Mouse (Mus musculus): Measurements from ENCODE around the gene Psmd11. TPM values are rescaled to one million over a fixed set of nuclear protein-coding genes. Genes with fewer than 3 reads are reported as not detected.

Gene Psmd11
- polyA plus RNA-seq, 1 experiment from 2014 or later = 333 TPM

DNA sequence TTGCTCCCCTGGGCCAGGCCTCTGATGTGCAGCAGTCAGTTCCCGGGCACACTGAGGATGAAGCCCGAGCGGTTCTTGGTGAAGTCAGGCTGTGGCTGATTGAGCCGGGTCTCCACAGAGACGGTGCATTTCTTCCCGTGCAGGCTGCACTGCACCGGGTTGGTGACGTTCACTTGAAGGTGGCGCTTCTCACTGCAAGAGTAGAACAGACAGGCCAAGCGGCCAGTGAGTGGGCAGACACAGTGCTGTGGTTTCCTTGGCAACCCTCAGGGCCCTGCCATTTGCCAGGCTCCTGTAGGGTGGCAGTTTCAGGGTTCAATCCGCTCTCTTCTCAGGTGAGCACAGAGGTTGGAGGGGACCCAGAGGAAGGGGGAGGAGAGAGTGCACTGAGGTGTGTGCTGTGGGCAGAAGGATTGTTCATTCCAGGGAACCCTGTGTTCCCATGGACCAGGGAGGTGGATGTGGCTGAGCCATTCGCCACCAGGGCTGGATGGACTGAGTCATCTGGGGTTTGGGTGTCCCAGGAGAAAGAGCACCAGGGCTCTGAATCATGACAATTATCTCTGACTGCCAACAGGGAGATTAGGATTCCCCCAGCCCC, 55.9 kb downstream of the Psmd11 start:
- H3K4me1 ChIP-seq = peaks cover 41% of the 10 kb centered on the region
- no peaks in the 10 kb centered on the region for H3K9me3 ChIP-seq
- peaks cover 3% of the 10 kb centered on the region; the same call in 1 of the 2 replicates for H3K36me3 ChIP-seq
- no peak for ATAC-seq (ENCODE audit: insufficient number of reproducible peaks, insufficient read depth, low FRiP score, low TSS enrichment)
- no peak overlapping the region for H3K4me3 ChIP-seq
- WGBS = 44% methylated on average over 12 of the region's 12 CpGs
- no peak overlapping the region for H3K4me2 ChIP-seq (replicated peaks)
- H3K27ac ChIP-seq = no peak overlapping the region
- H3K9ac ChIP-seq = no peak overlapping the region
- 0 out of 2 replicates have a peak, but pooled peaks cover 3% of the 10 kb centered on the region for H3K27me3 ChIP-seq

GRCm38 (mm10) chr11:80485120-80485551, 56.7 kb downstream of the Psmd11 start:
- no peak overlapping the region for H3K4me2 ChIP-seq (replicated peaks)
- no peak overlapping the region for H3K27ac ChIP-seq
- H3K4me1 ChIP-seq = peaks cover 42% of the 10 kb centered on the region
- H3K9ac ChIP-seq = no peak overlapping the region
- H3K36me3 ChIP-seq = 0 out of 2 replicates have a peak, but pooled peaks cover 3% of the 10 kb centered on the region
- H3K27me3 ChIP-seq = 0 out of 2 replicates have a peak, but pooled peaks cover 3% of the 10 kb centered on the region
- no peaks in the 10 kb centered on the region for H3K9me3 ChIP-seq
- no peak overlapping the region for H3K4me3 ChIP-seq
- ATAC-seq (ENCODE audit: insufficient number of reproducible peaks, insufficient read depth, low FRiP score, low TSS enrichment) = no peak
- WGBS = 74% methylated on average over 7 of the region's 9 CpGs

DNA sequence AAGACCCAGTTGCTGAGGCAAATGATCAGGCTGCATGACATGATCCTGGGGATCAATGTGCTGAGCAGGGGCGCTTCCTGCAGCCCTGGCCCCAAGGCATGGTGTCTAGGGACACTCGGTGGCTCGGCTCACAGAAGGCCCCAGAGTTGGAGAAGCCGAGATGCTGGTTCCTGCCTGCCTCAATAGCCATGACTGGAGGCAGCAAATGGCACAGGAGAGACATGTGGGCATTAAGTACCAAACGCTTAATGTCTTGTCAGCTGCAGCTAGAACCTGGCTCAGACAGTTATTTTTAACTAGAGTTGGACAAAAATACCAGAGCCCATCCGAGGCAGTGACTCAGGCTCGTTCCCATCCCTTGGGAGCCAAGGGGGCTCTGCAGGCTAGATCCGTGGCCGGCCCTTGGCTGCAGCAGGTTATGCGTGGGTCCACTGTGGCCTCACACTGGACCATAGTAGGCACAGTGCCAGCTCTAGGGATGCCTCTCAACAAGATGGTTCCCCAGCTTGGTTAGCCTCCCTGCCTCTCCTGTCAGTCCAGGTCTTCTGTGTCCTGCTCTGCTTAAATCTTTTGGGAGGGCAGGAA, 57.3 kb downstream of the Psmd11 start:
- Histone ChIP-seq H3K36me3 (0 out of 2 replicates have a peak, but pooled peaks cover 3% of the 10 kb centered on the region), H3K4me2 (replicated peaks) (no peak overlapping the region), H3K27me3 (0 out of 2 replicates have a peak, but pooled peaks cover 3% of the 10 kb centered on the region), H3K4me3 (no peak overlapping the region), H3K27ac (no peak overlapping the region), H3K9ac (no peak overlapping the region), H3K4me1 (peaks cover 44% of the 10 kb centered on the region), H3K9me3 (no peaks in the 10 kb centered on the region)
- 73% methylated on average over 10 of the region's 10 CpGs for WGBS
- ATAC-seq (ENCODE audit: insufficient number of reproducible peaks, insufficient read depth, low FRiP score, low TSS enrichment) = no peak

- 0 out of 2 replicates have a peak, but pooled peaks cover 3% of the 10 kb centered on the region for H3K27me3 ChIP-seq
- H3K9ac ChIP-seq = no peak overlapping the region
- H3K4me1 ChIP-seq = peaks cover 36% of the 10 kb centered on the region
- H3K4me3 ChIP-seq = no peak overlapping the region
- no peaks in the 10 kb centered on the region for H3K9me3 ChIP-seq
- H3K4me2 ChIP-seq (replicated peaks) = no peak overlapping the region
- H3K27ac ChIP-seq = no peak overlapping the region
- WGBS = 71% methylated on average over 15 of the region's 15 CpGs
- H3K36me3 ChIP-seq = no peaks in the 10 kb centered on the region
- ATAC-seq (ENCODE audit: insufficient number of reproducible peaks, insufficient read depth, low FRiP score, low TSS enrichment) = no peak
Measured at GRCm38 (mm10) chr11:80487904-80488587, 59.6 kb downstream of the Psmd11 start.

DNA sequence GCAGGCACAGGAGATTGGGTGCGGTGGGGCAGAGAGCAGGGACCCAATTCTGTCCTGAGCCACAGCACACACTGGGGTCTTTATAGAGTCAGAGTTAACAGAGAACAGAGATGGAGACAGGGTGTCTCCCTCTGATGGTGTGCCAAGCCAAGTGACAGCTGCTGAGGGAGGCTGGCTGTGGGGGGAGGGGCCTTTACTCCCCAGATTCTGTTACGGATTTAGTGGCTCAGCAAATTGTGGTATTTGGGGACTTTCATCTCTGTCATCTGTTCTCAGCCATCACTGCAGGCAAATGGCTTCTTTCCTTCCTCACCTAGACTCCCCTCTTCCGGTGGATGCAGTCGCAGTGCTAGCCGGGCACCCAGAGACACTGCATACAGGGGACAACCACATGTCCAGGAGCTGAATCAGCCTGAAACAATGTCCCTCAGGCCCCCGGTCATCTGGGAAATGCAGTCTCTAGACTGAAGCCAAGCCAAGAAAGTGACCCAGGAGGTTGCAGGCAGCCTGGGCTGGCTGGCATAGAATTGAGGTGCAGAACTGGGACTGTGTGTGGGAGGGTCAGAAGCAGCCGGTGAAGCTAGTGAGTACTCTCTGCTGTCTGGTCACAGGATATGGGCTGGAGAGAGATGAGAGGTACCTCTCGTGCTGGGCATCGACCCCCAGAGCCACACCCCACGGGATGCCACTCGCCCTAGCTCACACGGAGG, 60.9 kb downstream of the Psmd11 start:
- peaks cover 31% of the 10 kb centered on the region for H3K4me1 ChIP-seq
- H3K27me3 ChIP-seq = 0 out of 2 replicates have a peak, but pooled peaks cover 3% of the 10 kb centered on the region
- 0 out of 2 replicates have a peak overlapping the region, but pooled peaks have one; percentile 2 for H3K4me2 ChIP-seq (replicated peaks)
- peak overlapping the region; percentile 47; the same call in 1 of the 2 replicates for H3K27ac ChIP-seq
- no peaks in the 10 kb centered on the region for H3K9me3 ChIP-seq
- ATAC-seq (ENCODE audit: insufficient number of reproducible peaks, insufficient read depth, low FRiP score, low TSS enrichment) = 0 out of 2 replicates have a peak, but pooled peaks have one; percentile 18
- 47% methylated on average over 12 of the region's 12 CpGs for WGBS
- no peak overlapping the region for H3K4me3 ChIP-seq
- H3K36me3 ChIP-seq = no peaks in the 10 kb centered on the region
- no peak overlapping the region for H3K9ac ChIP-seq

DNA sequence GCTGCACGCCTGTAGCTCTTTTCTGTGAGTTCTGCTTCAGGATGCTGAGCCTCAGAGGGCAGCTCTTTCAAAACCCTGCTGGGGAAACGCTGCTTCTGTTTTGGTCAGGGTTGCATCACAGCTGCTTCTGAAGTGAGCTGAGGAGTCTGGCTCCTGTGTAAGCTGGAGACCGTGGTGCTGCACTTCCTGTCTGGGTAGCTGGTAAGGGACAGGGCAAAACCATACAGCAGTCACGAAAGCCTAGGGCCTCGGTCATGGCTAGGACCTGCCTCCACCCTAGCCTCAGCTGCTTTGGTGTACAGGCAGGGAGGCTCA, 61.4 kb downstream of the Psmd11 start:
- Histone ChIP-seq H3K9me3 (no peaks in the 10 kb centered on the region), H3K4me2 (replicated peaks) (no peak overlapping the region), H3K9ac (no peak overlapping the region), H3K36me3 (no peaks in the 10 kb centered on the region), H3K27ac (peak overlapping the region; percentile 47; the same call in 1 of the 2 replicates), H3K4me1 (peaks cover 27% of the 10 kb centered on the region), H3K27me3 (0 out of 2 replicates have a peak, but pooled peaks cover 2% of the 10 kb centered on the region), H3K4me3 (no peak overlapping the region)
- 41% methylated on average over 5 of the region's 5 CpGs for WGBS
- ATAC-seq (ENCODE audit: insufficient number of reproducible peaks, insufficient read depth, low FRiP score, low TSS enrichment) = no peak

GRCm38 (mm10) chr11:80490831-80491230, 62.4 kb downstream of the Psmd11 start:
- WGBS = 73% methylated on average over 10 of the region's 10 CpGs
- H3K4me1 ChIP-seq = peaks cover 20% of the 10 kb centered on the region
- no peaks in the 10 kb centered on the region for H3K27me3 ChIP-seq
- H3K9me3 ChIP-seq = no peaks in the 10 kb centered on the region
- H3K9ac ChIP-seq = no peak overlapping the region
- no peaks in the 10 kb centered on the region for H3K36me3 ChIP-seq
- no peak overlapping the region for H3K27ac ChIP-seq
- no peak overlapping the region for H3K4me2 ChIP-seq (replicated peaks)
- peak; percentile 45; the same call in 1 of the 2 replicates for ATAC-seq (ENCODE audit: insufficient number of reproducible peaks, insufficient read depth, low FRiP score, low TSS enrichment)
- H3K4me3 ChIP-seq = no peak overlapping the region

DNA sequence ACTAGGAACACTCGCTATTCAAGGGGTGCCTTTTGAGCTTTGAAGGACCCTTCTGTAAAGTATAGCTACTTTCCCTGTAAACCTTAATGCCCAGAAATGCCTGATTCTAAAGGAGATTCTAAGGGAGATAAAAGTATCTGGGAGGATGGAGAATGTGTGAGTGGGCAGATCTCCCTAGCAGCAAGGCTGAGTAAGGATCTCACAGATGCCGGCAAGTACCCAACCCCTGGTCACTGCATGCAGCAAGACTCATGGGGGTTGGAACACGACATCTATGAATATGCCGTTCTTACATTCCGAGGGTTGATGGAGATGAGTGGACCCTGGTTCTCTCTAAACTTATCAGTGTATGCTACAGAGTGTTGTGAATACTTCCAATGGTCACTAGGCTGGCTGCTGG, 64.8 kb downstream of the Psmd11 start:
- no peak for ATAC-seq (ENCODE audit: insufficient number of reproducible peaks, insufficient read depth, low FRiP score, low TSS enrichment)
- Histone ChIP-seq H3K4me2 (replicated peaks) (no peak overlapping the region), H3K9me3 (no peaks in the 10 kb centered on the region), H3K4me1 (peaks cover 18% of the 10 kb centered on the region), H3K36me3 (no peaks in the 10 kb centered on the region), H3K9ac (no peak overlapping the region), H3K4me3 (no peak overlapping the region), H3K27me3 (no peaks in the 10 kb centered on the region), H3K27ac (no peak overlapping the region)
- WGBS = 95% methylated on average over 5 of the region's 5 CpGs

DNA sequence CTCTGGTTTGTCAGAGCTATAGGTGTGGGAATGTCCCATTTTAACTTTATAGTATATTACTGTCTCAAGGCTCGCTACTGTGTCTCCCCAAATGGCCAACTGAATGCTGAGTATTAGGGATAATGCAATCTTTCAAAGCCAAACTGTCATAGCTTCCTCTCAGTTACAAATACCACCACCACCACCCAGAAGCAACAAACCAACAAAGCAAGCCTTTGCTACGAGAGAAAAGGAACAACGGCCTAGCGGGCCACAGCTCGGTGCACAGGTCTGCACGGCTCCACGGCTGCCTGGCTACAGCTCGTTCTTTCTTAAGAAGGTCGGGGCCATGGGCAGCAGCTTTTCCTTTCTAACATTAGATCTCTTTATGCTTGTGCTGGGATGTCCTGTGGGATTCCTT, 66.4 kb downstream of the Psmd11 start:
- H3K9me3 ChIP-seq = no peaks in the 10 kb centered on the region
- H3K36me3 ChIP-seq = no peaks in the 10 kb centered on the region
- peaks cover 17% of the 10 kb centered on the region for H3K4me1 ChIP-seq
- H3K9ac ChIP-seq = no peak overlapping the region
- 78% methylated on average over 9 of the region's 9 CpGs for WGBS
- H3K4me3 ChIP-seq = no peak overlapping the region
- H3K4me2 ChIP-seq (replicated peaks) = no peak overlapping the region
- no peak for ATAC-seq (ENCODE audit: insufficient number of reproducible peaks, insufficient read depth, low FRiP score, low TSS enrichment)
- no peak overlapping the region for H3K27ac ChIP-seq
- no peaks in the 10 kb centered on the region for H3K27me3 ChIP-seq

DNA sequence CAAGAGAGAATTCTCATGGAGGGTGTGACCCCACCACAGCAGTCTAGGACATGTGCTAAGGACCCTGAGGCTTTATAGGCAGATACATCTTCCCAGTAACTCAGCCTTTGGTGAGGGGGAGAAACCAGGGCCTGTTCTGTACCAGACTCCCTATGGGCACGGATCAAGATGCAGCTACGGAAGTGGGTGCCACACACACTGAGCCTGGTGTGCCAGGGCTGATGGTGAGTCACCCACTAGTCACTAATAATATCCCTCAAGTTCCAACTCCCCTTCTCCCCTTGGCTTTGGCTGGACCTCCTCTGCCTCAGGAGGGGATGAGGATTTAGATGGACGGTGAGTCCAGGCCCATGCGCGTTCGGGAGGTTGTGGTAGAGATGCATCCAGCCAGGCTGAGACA, 67.6 kb downstream of the Psmd11 start:
- Histone ChIP-seq H3K36me3 (no peaks in the 10 kb centered on the region), H3K4me3 (no peak overlapping the region), H3K27me3 (no peaks in the 10 kb centered on the region), H3K9ac (no peak overlapping the region), H3K4me1 (peaks cover 12% of the 10 kb centered on the region), H3K4me2 (replicated peaks) (no peak overlapping the region), H3K27ac (no peak overlapping the region), H3K9me3 (no peaks in the 10 kb centered on the region)
- WGBS = 89% methylated on average over 6 of the region's 6 CpGs
- ATAC-seq (ENCODE audit: insufficient number of reproducible peaks, insufficient read depth, low FRiP score, low TSS enrichment) = no peak

- ATAC-seq (ENCODE audit: insufficient number of reproducible peaks, insufficient read depth, low FRiP score, low TSS enrichment) = no peak
- WGBS = 67% methylated on average over 1 of the region's 1 CpGs
- H3K4me3 ChIP-seq = no peak overlapping the region
Measured at GRCm38 (mm10) chr11:80496640-80497039, 68.2 kb downstream of the Psmd11 start.

More at GRCm38 (mm10) chr11:80496640-80497039, 68.2 kb downstream of the Psmd11 start:
- peaks cover 12% of the 10 kb centered on the region for H3K4me1 ChIP-seq
- H3K9me3 ChIP-seq = no peaks in the 10 kb centered on the region
- no peaks in the 10 kb centered on the region for H3K36me3 ChIP-seq
- H3K27me3 ChIP-seq = no peaks in the 10 kb centered on the region
- no peak overlapping the region for H3K4me2 ChIP-seq (replicated peaks)
- no peak overlapping the region for H3K9ac ChIP-seq
- no peak overlapping the region for H3K27ac ChIP-seq

Measured in embryonic facial prominence, embryonic 12.5 days (tissue).